Mouse (Mus musculus): ENCODE results near the gene Gm21958. TPM values are rescaled to one million over a fixed set of nuclear protein-coding genes. Genes with fewer than 3 reads are reported as not detected.
A peak's percentile ranks its signal among the peaks of the same experiment; 100 is the strongest.

Gene Gm21958
- total and polyA plus RNA-seq, 3 experiments = not detected

GRCm38 (mm10) chr3:54672557-54673529, 41.3 kb downstream of the Gm21958 start:
- H3K27ac ChIP-seq = no peak overlapping the region
- H3K36me3 ChIP-seq (ENCODE audit: control insufficient read depth, insufficient read depth, low read length) = no peaks in the 10 kb centered on the region
- H3K27me3 ChIP-seq (ENCODE audit: control insufficient read depth, insufficient read depth, low read length) = no peaks in the 10 kb centered on the region
- H3K79me2 ChIP-seq (replicated peaks; ENCODE audit: control insufficient read depth, insufficient read depth, low read length) = no peaks in the 10 kb centered on the region
- no peak overlapping the region for H3K4me3 ChIP-seq
- 59% methylated on average over 13 of the region's 13 CpGs for WGBS
- H3K9ac ChIP-seq (ENCODE audit: low read depth, low read length) = no peak overlapping the region
- TF ChIP-seq CTCF (IDR thresholded peaks at IDR 0.05) = peak; percentile 82
- TF ChIP-seq POLR2A (IDR thresholded peaks at IDR 0.05; ENCODE audit: insufficient read depth, low read depth, low read length) = no peak
- no peak for TF ChIP-seq EP300 (IDR thresholded peaks at IDR 0.05; ENCODE audit: insufficient read depth, low read depth, low read length)
- no peaks in the 10 kb centered on the region; the same call in 1 of the 2 replicates for H3K4me1 ChIP-seq (ENCODE audit: control insufficient read depth, insufficient read depth, low read length)
- no peak for DNase-seq
- intact Hi-C loops (cut with DNase I) = loop anchor here (1.0 kb wide), 1 partner anchor 320 kb away; no protein-coding TSS in a partner anchor

GRCm38 (mm10) chr3:54672111-54672510, 42.0 kb downstream of the Gm21958 start:
- intact Hi-C loops (cut with DNase I) = loop anchor here (1.0 kb wide), 1 partner anchor 319 kb away; no protein-coding TSS in a partner anchor
- H3K4me3 ChIP-seq = no peak overlapping the region
- no peak overlapping the region for H3K27ac ChIP-seq
- TF ChIP-seq CTCF (IDR thresholded peaks at IDR 0.05) (no peak), POLR2A (IDR thresholded peaks at IDR 0.05; ENCODE audit: insufficient read depth, low read depth, low read length) (no peak), EP300 (IDR thresholded peaks at IDR 0.05; ENCODE audit: insufficient read depth, low read depth, low read length) (no peak)
- no peaks in the 10 kb centered on the region for H3K36me3 ChIP-seq (ENCODE audit: control insufficient read depth, insufficient read depth, low read length)
- DNase-seq = no peak
- WGBS = 75% methylated on average over 3 of the region's 3 CpGs
- H3K9ac ChIP-seq (ENCODE audit: low read depth, low read length) = no peak overlapping the region
- H3K27me3 ChIP-seq (ENCODE audit: control insufficient read depth, insufficient read depth, low read length) = no peaks in the 10 kb centered on the region
- H3K79me2 ChIP-seq (replicated peaks; ENCODE audit: control insufficient read depth, insufficient read depth, low read length) = no peaks in the 10 kb centered on the region
- no peaks in the 10 kb centered on the region; the same call in 1 of the 2 replicates for H3K4me1 ChIP-seq (ENCODE audit: control insufficient read depth, insufficient read depth, low read length)

GRCm38 (mm10) chr3:54669559-54669958, 44.6 kb downstream of the Gm21958 start:
- H3K9ac ChIP-seq (ENCODE audit: low read depth, low read length) = no peak overlapping the region
- H3K79me2 ChIP-seq (replicated peaks; ENCODE audit: control insufficient read depth, insufficient read depth, low read length) = no peaks in the 10 kb centered on the region
- H3K4me1 ChIP-seq (ENCODE audit: control insufficient read depth, insufficient read depth, low read length) = no peaks in the 10 kb centered on the region; the same call in 1 of the 2 replicates
- DNase-seq = no peak
- no peak overlapping the region for H3K27ac ChIP-seq
- no peak for TF ChIP-seq POLR2A (IDR thresholded peaks at IDR 0.05; ENCODE audit: insufficient read depth, low read depth, low read length)
- 0 out of 2 replicates have a peak, but pooled peaks have one; percentile 10 for TF ChIP-seq CTCF (IDR thresholded peaks at IDR 0.05)
- TF ChIP-seq EP300 (IDR thresholded peaks at IDR 0.05; ENCODE audit: insufficient read depth, low read depth, low read length) = no peak
- H3K4me3 ChIP-seq = no peak overlapping the region
- intact Hi-C loops (cut with DNase I) = no loop called here
- H3K36me3 ChIP-seq (ENCODE audit: control insufficient read depth, insufficient read depth, low read length) = no peaks in the 10 kb centered on the region
- WGBS = 84% methylated on average over 6 of the region's 6 CpGs
- no peaks in the 10 kb centered on the region for H3K27me3 ChIP-seq (ENCODE audit: control insufficient read depth, insufficient read depth, low read length)

GRCm38 (mm10) chr3:54668722-54669121, 45.4 kb downstream of the Gm21958 start:
- Histone ChIP-seq H3K79me2 (replicated peaks; ENCODE audit: control insufficient read depth, insufficient read depth, low read length) (no peaks in the 10 kb centered on the region), H3K4me1 (ENCODE audit: control insufficient read depth, insufficient read depth, low read length) (no peaks in the 10 kb centered on the region; the same call in 1 of the 2 replicates), H3K4me3 (no peak overlapping the region), H3K27me3 (ENCODE audit: control insufficient read depth, insufficient read depth, low read length) (no peaks in the 10 kb centered on the region), H3K9ac (ENCODE audit: low read depth, low read length) (no peak overlapping the region), H3K27ac (no peak overlapping the region), H3K36me3 (ENCODE audit: control insufficient read depth, insufficient read depth, low read length) (no peaks in the 10 kb centered on the region)
- WGBS = 55% methylated on average over 6 of the region's 6 CpGs
- TF ChIP-seq POLR2A (IDR thresholded peaks at IDR 0.05; ENCODE audit: insufficient read depth, low read depth, low read length) = no peak
- no peak for TF ChIP-seq CTCF (IDR thresholded peaks at IDR 0.05)
- no peak for DNase-seq
- intact Hi-C loops (cut with DNase I) = no loop called here

GRCm38 (mm10) chr3:54668141-54668540, 46.0 kb downstream of the Gm21958 start:
- no peak overlapping the region for H3K4me3 ChIP-seq
- H3K9ac ChIP-seq (ENCODE audit: low read depth, low read length) = no peak overlapping the region
- H3K36me3 ChIP-seq (ENCODE audit: control insufficient read depth, insufficient read depth, low read length) = no peaks in the 10 kb centered on the region
- H3K79me2 ChIP-seq (replicated peaks; ENCODE audit: control insufficient read depth, insufficient read depth, low read length) = no peaks in the 10 kb centered on the region
- TF ChIP-seq POLR2A (IDR thresholded peaks at IDR 0.05; ENCODE audit: insufficient read depth, low read depth, low read length) = no peak
- TF ChIP-seq EP300 (IDR thresholded peaks at IDR 0.05; ENCODE audit: insufficient read depth, low read depth, low read length) = no peak
- no peak for TF ChIP-seq CTCF (IDR thresholded peaks at IDR 0.05)
- H3K27me3 ChIP-seq (ENCODE audit: control insufficient read depth, insufficient read depth, low read length) = no peaks in the 10 kb centered on the region
- intact Hi-C loops (cut with DNase I) = no loop called here
- DNase-seq = no peak
- WGBS = 90% methylated on average over 3 of the region's 3 CpGs
- H3K27ac ChIP-seq = no peak overlapping the region
- no peaks in the 10 kb centered on the region; the same call in 1 of the 2 replicates for H3K4me1 ChIP-seq (ENCODE audit: control insufficient read depth, insufficient read depth, low read length)

Other genes with a start within 250 kb of the Gm21958 start
- 10 to 100 TPM; 18.0 to 19.8 TPM for gene Supt20, start 21.5 kb downstream of the Gm21958 start, total RNA-seq (2021)
- 22.7 and 26.4 TPM in 2 replicates for gene Supt20, start 21.5 kb downstream of the Gm21958 start, polyA plus RNA-seq (2012; rRNA removed)
- gene Exosc8, start 21.0 kb upstream of the Gm21958 start, total RNA-seq (2021) = 10 to 100 TPM; 19.0 to 19.7 TPM
- gene Exosc8, start 21.0 kb upstream of the Gm21958 start, polyA plus RNA-seq (2012; rRNA removed) = 10.7 and 19.9 TPM in 2 replicates
- 10 to 100 TPM in 1 of 2 experiments, 1 to 10 TPM in 1; 8.9 to 10.5 TPM for gene Alg5, start 21.2 kb upstream of the Gm21958 start, total RNA-seq (2021)
- 6.9 and 10.4 TPM in 2 replicates for gene Alg5, start 21.2 kb upstream of the Gm21958 start, polyA plus RNA-seq (2012; rRNA removed)
- gene Smad9, start 41.2 kb upstream of the Gm21958 start, total RNA-seq (2021) = 1 to 10 TPM; 1.6 to 3.5 TPM
- gene Smad9, start 41.2 kb upstream of the Gm21958 start, polyA plus RNA-seq (2012; rRNA removed) = 1.0 and 1.5 TPM in 2 replicates
- 10 to 100 TPM; 20.5 to 22.3 TPM for gene Rfxap, start 93.4 kb upstream of the Gm21958 start, total RNA-seq (2021)
- 8.9 and 11.0 TPM in 2 replicates for gene Rfxap, start 93.4 kb upstream of the Gm21958 start, polyA plus RNA-seq (2012; rRNA removed)
- under 1 TPM; 0.20 to 0.26 TPM for gene Sertm1, start 201.5 kb upstream of the Gm21958 start, total RNA-seq (2021)
- 0.12 and 0.20 TPM in 2 replicates for gene Sertm1, start 201.5 kb upstream of the Gm21958 start, polyA plus RNA-seq (2012; rRNA removed)